11 mouse cellular contexts compared by ENCODE assay signal in genomic region chr14:118491300-118491699, GRCm38 (mm10).
DNase-seq lines count a peak whose midpoint lies in the region; ATAC-seq and TF ChIP-seq lines count a peak whose summit lies in the region.
"Had no signal": no experiment of that assay in that cellular context is flagged by ENCODE, and none has a peak within 500 bp of the region (broad histone marks: within the 10 kb centered on the region; RNA-seq: fewer than 3 reads in every experiment).

No protein-coding gene starts in this region.

- no peak for TF ChIP-seq CTCF in lung, embryonic 14.5 days (IDR thresholded peaks at IDR 0.05; ENCODE audit: low read depth)
- TF ChIP-seq CTCF in hindbrain, postnatal 0 days (IDR thresholded peaks at IDR 0.05; ENCODE audit: low read depth), result no peak

- H3K4me2 ChIP-seq in lung, embryonic 14.5 days, result peak overlapping the region; percentile 12; the same call in 1 of the 2 replicates
- H3K4me2 ChIP-seq in forebrain, embryonic 11.5 days (ENCODE audit: low read depth, low read length, severe bottlenecking), result peak overlapping the region; percentile 37
- H3K4me2 ChIP-seq in hindbrain, postnatal 0 days (ENCODE audit: low read depth, low read length), result peak overlapping the region; percentile 42
- H3K4me2 ChIP-seq: limb, embryonic 15.5 days had no signal

- no peak for DNase-seq in lung, embryonic 14.5 days
- DNase-seq in lung, postnatal 4 days, result no peak
- peak; percentile 65 for DNase-seq in forebrain, embryonic 11.5 days (ENCODE audit: low spot score)
- DNase-seq in hindbrain, postnatal 0 days (ENCODE audit: low spot score), result peak; percentile 27
- DNase-seq in retina, embryonic 14.5 days (ENCODE audit: low spot score), result peak; percentile 77
- no peak for DNase-seq in adrenal gland, postnatal 25 days
- DNase-seq in heart, adult 8-10 months (ENCODE audit: low spot score), result no peak
- DNase-seq in layer of hippocampus, postnatal 25 days (ENCODE audit: extremely low spot score in 1 of 2, low spot score in 1 of 2), result no peak
- DNase-seq: heart, postnatal 4 days; lung, postnatal 10 days had no signal

- no peak overlapping the region for H3K27ac ChIP-seq in lung, embryonic 14.5 days (ENCODE audit: low read depth)
- H3K27ac ChIP-seq in forebrain, embryonic 11.5 days (ENCODE audit: low read depth, low read length), result no peak overlapping the region
- H3K27ac ChIP-seq in hindbrain, postnatal 0 days, result no peak overlapping the region
- H3K27ac ChIP-seq: limb, embryonic 15.5 days had no signal

- H3K9ac ChIP-seq in lung, embryonic 14.5 days, result no peak overlapping the region
- peak overlapping the region; percentile 8; the same call in 1 of the 2 replicates for H3K9ac ChIP-seq in forebrain, embryonic 11.5 days (ENCODE audit: low read length)
- no peak overlapping the region for H3K9ac ChIP-seq in hindbrain, postnatal 0 days (replicated peaks; ENCODE audit: low read length)
- H3K9ac ChIP-seq: limb, embryonic 15.5 days had no signal

- no peaks in the 10 kb centered on the region for H3K9me3 ChIP-seq in lung, embryonic 14.5 days (ENCODE audit: low read depth, low read length)
- H3K9me3 ChIP-seq in forebrain, embryonic 11.5 days (ENCODE audit: control insufficient read depth, low read length), result peaks cover 2% of the 10 kb centered on the region; the same call in 1 of the 2 replicates
- no peaks in the 10 kb centered on the region for H3K9me3 ChIP-seq in hindbrain, postnatal 0 days (ENCODE audit: low read length)
- H3K9me3 ChIP-seq: limb, embryonic 15.5 days had no signal

- no peaks in the 10 kb centered on the region for H3K4me1 ChIP-seq in lung, embryonic 14.5 days (ENCODE audit: insufficient read depth)
- H3K4me1 ChIP-seq in forebrain, embryonic 11.5 days (replicated peaks; ENCODE audit: control insufficient read depth, insufficient read depth, low read length), result peaks cover 6% of the 10 kb centered on the region; the same call in 1 of the 2 replicates
- H3K4me1 ChIP-seq in hindbrain, postnatal 0 days (ENCODE audit: insufficient read depth, low read length), result no peaks in the 10 kb centered on the region; the same call in 1 of the 2 replicates
- H3K4me1 ChIP-seq: limb, embryonic 15.5 days had no signal

- WGBS in lung, embryonic 14.5 days, result 44% methylated on average over 13 of the region's 13 CpGs
- WGBS in forebrain, embryonic 11.5 days, result 19% methylated on average over 13 of the region's 13 CpGs
- 21% methylated on average over 13 of the region's 13 CpGs for WGBS in hindbrain, postnatal 0 days

- no peak overlapping the region for H3K4me3 ChIP-seq in lung, embryonic 14.5 days (ENCODE audit: low read depth, low read length)
- no peak overlapping the region for H3K4me3 ChIP-seq in forebrain, embryonic 11.5 days (ENCODE audit: low read depth, low read length)
- H3K4me3 ChIP-seq in hindbrain, postnatal 0 days (ENCODE audit: low read length), result no peak overlapping the region
- H3K4me3 ChIP-seq: limb, embryonic 15.5 days had no signal

- H3K36me3 ChIP-seq in lung, embryonic 14.5 days (ENCODE audit: insufficient read depth), result no peaks in the 10 kb centered on the region
- H3K36me3 ChIP-seq in forebrain, embryonic 11.5 days (ENCODE audit: control insufficient read depth, insufficient read depth, low read length), result no peaks in the 10 kb centered on the region
- H3K36me3 ChIP-seq in hindbrain, postnatal 0 days (ENCODE audit: insufficient read depth, low read length), result no peaks in the 10 kb centered on the region
- H3K36me3 ChIP-seq: limb, embryonic 15.5 days had no signal

- no peaks in the 10 kb centered on the region for H3K27me3 ChIP-seq in lung, embryonic 14.5 days (ENCODE audit: insufficient read depth, low read length)
- no peaks in the 10 kb centered on the region for H3K27me3 ChIP-seq in forebrain, embryonic 11.5 days (ENCODE audit: control insufficient read depth, insufficient read depth, low read length)
- no peaks in the 10 kb centered on the region for H3K27me3 ChIP-seq in hindbrain, postnatal 0 days (ENCODE audit: insufficient read depth, low read length)
- H3K27me3 ChIP-seq: limb, embryonic 15.5 days had no signal

- ATAC-seq in lung, embryonic 14.5 days (ENCODE audit: insufficient read depth), result no peak
- ATAC-seq in forebrain, embryonic 11.5 days (replicated peaks; ENCODE audit: low FRiP score), result peak; percentile 53; the same call in 1 of the 2 replicates
- ATAC-seq in hindbrain, postnatal 0 days, result peak; percentile 60

Comparison
In these comparisons a context has a peak if more than half of its experiments do, and no peak if none do; other contexts are left out.
1. DNase-seq: peak in forebrain, embryonic 11.5 days (single experiment), hindbrain, postnatal 0 days (single experiment) and retina, embryonic 14.5 days (single experiment); none in lung, embryonic 14.5 days (single experiment), lung, postnatal 4 days (0 of 2), adrenal gland, postnatal 25 days (single experiment), heart, adult 8-10 months (single experiment) and layer of hippocampus, postnatal 25 days (0 of 2).
2. Peak in every context shown above with its lines, with median percentiles within 50 percentile points of each other: H3K4me2 ChIP-seq.